ENCODE assay signal across 13 mouse cellular contexts in the genomic region with DNA sequence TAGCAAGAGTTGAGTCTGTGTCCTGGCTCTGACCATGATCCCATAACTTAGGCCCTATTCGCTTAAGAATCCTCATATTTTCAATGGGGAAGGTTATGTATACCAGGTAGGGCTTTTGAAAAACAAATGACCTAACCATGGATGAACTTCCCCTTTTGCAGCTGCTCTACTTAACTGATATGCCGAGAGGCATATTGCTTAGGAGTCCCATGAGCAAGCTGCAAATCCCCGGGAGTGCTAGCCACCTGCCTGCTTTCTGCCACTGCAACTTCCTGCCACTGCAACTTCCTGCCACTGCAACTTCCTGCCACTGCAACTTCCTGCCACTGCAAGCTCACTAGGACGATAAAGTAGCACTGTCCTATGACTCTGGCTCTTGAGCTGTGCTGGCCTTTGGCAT. TPM values are rescaled to one million over a fixed set of nuclear protein-coding genes. Genes with fewer than 3 reads are reported as not detected.
A peak's percentile ranks its signal among the peaks of the same experiment; 100 is the strongest.
DNase-seq lines count a peak whose midpoint lies in the region; ATAC-seq and TF ChIP-seq lines count a peak whose summit lies in the region.
"Had no signal": no experiment of that assay in that cellular context is flagged by ENCODE, and none has a peak within 500 bp of the region (broad histone marks: within the 10 kb centered on the region; RNA-seq: fewer than 3 reads in every experiment).

No protein-coding gene starts in this region.

- H3K4me1 ChIP-seq in CH12.LX (ENCODE audit: control insufficient read depth in 1 of 2, insufficient read depth in 2 of 2) = peaks cover 6 to 30% of the 10 kb centered on the region in 2 experiments; a peak in 3 of 4 replicates
- 0 out of 2 replicates have a peak, but pooled peaks cover under 1% of the 10 kb centered on the region for H3K4me1 ChIP-seq in kidney, embryonic 15.5 days
- H3K4me1 ChIP-seq: midbrain, embryonic 12.5 days; neural tube, embryonic 12.5 days had no signal

- in situ Hi-C loops in CH12.LX (cut with MboI; ENCODE audit: low pct_ligation_motif_present, low pct_unique_long_range_greater_than_20kb, low sequenced_read_pairs) = no loop called here

- intact Hi-C loops in heart, postnatal 14 days (cut with DNase I) = no loop called here

- H3K27me3 ChIP-seq in CH12.LX (replicated peaks) = no peaks in the 10 kb centered on the region
- H3K27me3 ChIP-seq in kidney, embryonic 15.5 days = no peaks in the 10 kb centered on the region
- H3K27me3 ChIP-seq: midbrain, embryonic 12.5 days; neural tube, embryonic 12.5 days had no signal

- TF ChIP-seq RAD21 in CH12.LX (IDR thresholded peaks at IDR 0.05; ENCODE audit: low read depth, low read length) = no peak

- 77% methylated on average over 4 of the region's 4 CpGs for WGBS in kidney, embryonic 15.5 days

- no peak overlapping the region for H3K27ac ChIP-seq in CH12.LX (ENCODE audit: insufficient read depth, low read depth)
- H3K27ac ChIP-seq in kidney, embryonic 15.5 days = no peak overlapping the region
- H3K27ac ChIP-seq: midbrain, embryonic 12.5 days; neural tube, embryonic 12.5 days had no signal

- no peaks in the 10 kb centered on the region for H3K9me3 ChIP-seq in CH12.LX (replicated peaks; ENCODE audit: low read length)
- H3K9me3 ChIP-seq in kidney, embryonic 15.5 days (replicated peaks) = no peaks in the 10 kb centered on the region
- H3K9me3 ChIP-seq: midbrain, embryonic 12.5 days; neural tube, embryonic 12.5 days had no signal

- no peak for TF ChIP-seq EP300 in CH12.LX (IDR thresholded peaks at IDR 0.05; ENCODE audit: low read length)

- peaks cover 10 to 20% of the 10 kb centered on the region in 2 experiments for H3K36me3 ChIP-seq in CH12.LX (replicated peaks in 1 of 2; ENCODE audit: control insufficient read depth in 1 of 2, insufficient read depth in 1 of 2, low read length in 1 of 2)
- peaks cover 13% of the 10 kb centered on the region for H3K36me3 ChIP-seq in kidney, embryonic 15.5 days

- no peak for TF ChIP-seq POLR2A in CH12.LX (IDR thresholded peaks at IDR 0.05; ENCODE audit: low read depth, low read length)

- H3K9ac ChIP-seq in CH12.LX (ENCODE audit: insufficient read depth, low read depth) = no peak overlapping the region
- no peak overlapping the region for H3K9ac ChIP-seq in kidney, embryonic 15.5 days
- H3K9ac ChIP-seq: midbrain, embryonic 12.5 days; neural tube, embryonic 12.5 days had no signal

- H3K79me2 ChIP-seq in CH12.LX (replicated peaks; ENCODE audit: control insufficient read depth, extremely low read depth, insufficient read depth, poor library complexity, severe bottlenecking) = no peaks in the 10 kb centered on the region

- no peak overlapping the region for H3K4me2 ChIP-seq in CH12.LX (ENCODE audit: insufficient read depth, low read depth, poor library complexity, severe bottlenecking)
- H3K4me2 ChIP-seq in kidney, embryonic 15.5 days = no peak overlapping the region
- H3K4me2 ChIP-seq: midbrain, embryonic 12.5 days; neural tube, embryonic 12.5 days had no signal

- H3K4me3 ChIP-seq in CH12.LX (replicated peaks in 1 of 3; ENCODE audit: low read depth in 2 of 3, low read length in 2 of 3, poor library complexity in 1 of 3) = no peak overlapping the region
- no peak overlapping the region for H3K4me3 ChIP-seq in kidney, embryonic 15.5 days (replicated peaks)
- H3K4me3 ChIP-seq: midbrain, embryonic 12.5 days; neural tube, embryonic 12.5 days had no signal

- TF ChIP-seq CTCF in CH12.LX (conservative IDR thresholded peaks at IDR 0.05 in 1 of 2, IDR thresholded peaks at IDR 0.05 in 1 of 2; ENCODE audit: low read depth in 2 of 2, low read length in 2 of 2) = no peak

- dilution Hi-C loops in CH12.LX (cut with MboI; ENCODE audit: extremely low pct_ligation_motif_present, extremely low pct_unique_long_range_greater_than_20kb, low sequenced_read_pairs) = no loop called here

- ATAC-seq in kidney, embryonic 15.5 days (replicated peaks; ENCODE audit: low FRiP score) = no peak
- no peak for ATAC-seq in erythroblast, adult 5-6 weeks (replicated peaks; ENCODE audit: low FRiP score, poor library complexity, severe bottlenecking)

- DNase-seq in A20 (ENCODE audit: low read depth, low spot score) (peak; percentile 34), CH12.LX (ENCODE audit: extremely low read depth) (peak; percentile 52)
- DNase-seq in induced T-regulatory cell, adult 2 months (ENCODE audit: low read depth) = peak; percentile 6
- peak; percentile 64 to 66 for DNase-seq in spleen, postnatal 36 days (ENCODE audit: low spot score in 2 of 2)
- DNase-seq in kidney, adult 11 months = no peak
- no peak for DNase-seq in heart, postnatal 14 days
- DNase-seq: gastrocnemius, postnatal 25 days; kidney, postnatal 14 days; lung, postnatal 10 days had no signal

TF ChIP-seq in CH12.LX, 34 proteins besides CTCF, POLR2A, EP300 and RAD21:
- no peak for TF ChIP-seq TCF12 (IDR thresholded peaks at IDR 0.05; ENCODE audit: low read depth, low read length)
- TF ChIP-seq ELF1 (IDR thresholded peaks at IDR 0.05; ENCODE audit: low read depth, low read length) = peak; percentile 61

RNA-seq across cellular contexts. Expression of a gene that starts 24.6 kb away (rescaled TPM):
- total RNA-seq in CH12.LX (2012; rRNA removed) (9.4 and 11.2 TPM in 2 replicates), CH12.LX (2014; rRNA removed) (18.2 and 20.1 TPM in 2 replicates)
- polyA plus RNA-seq in CH12.LX (2012; ENCODE audit: insufficient read length, low read depth) = 10.2 and 13.3 TPM in 2 replicates
- total RNA-seq in heart, postnatal 14 days (2021) = 1 to 10 TPM; 1.6 to 2.1 TPM
- 10.0 and 11.3 TPM in 2 replicates for polyA plus RNA-seq in kidney, embryonic 15.5 days (2015; fragmentation: Nextera tagmentation; extraction: Ambion mirVana)
- total RNA-seq in erythroblast, adult 5-6 weeks (2015; ENCODE audit: low replicate concordance) = 1.5 and 2.3 TPM in 2 replicates
- total RNA-seq in erythroblast, adult 5-6 weeks (2017; ENCODE audit: low replicate concordance) = 3.4 and 3.9 TPM in 2 replicates

Comparison
In these comparisons a context has a peak if more than half of its experiments do, and no peak if none do; other contexts are left out.
1. DNase-seq: peak in A20 (single experiment), CH12.LX (single experiment), induced T-regulatory cell, adult 2 months (single experiment) and spleen, postnatal 36 days (2 of 2); none in kidney, adult 11 months (single experiment) and heart, postnatal 14 days (0 of 2).